Mouse (Mus musculus) thymus, adult 18-20 months (tissue): ENCODE results near the gene Desi1.
"Not testable (repeated sequence)": the region's sequence is repeated elsewhere in the genome, so short reads cannot be mapped to it uniquely, and the experiment has no call there.

Experiments
- DNase-seq, 2 experiments: peaks; one replicate each; pipeline ENCODE4 v3.0.0; 2022; ENCODE audit warnings: mixed read lengths in 2 of 2

The Desi1 gene

GRCm38 (mm10) chr15:82017461-82017860, 16.2 kb downstream of the Desi1 start:
- peak in 1 of 2 experiments; percentile 41 for DNase-seq

GRCm38 (mm10) chr15:82016830-82017229, 16.8 kb downstream of the Desi1 start:
- DNase-seq: no peak

- peak; percentile 99 for DNase-seq
Measured at GRCm38 (mm10) chr15:82016101-82016808, 17.4 kb downstream of the Desi1 start.

- DNase-seq: peak in 1 of 2 experiments; percentile 46
Measured at GRCm38 (mm10) chr15:82015392-82016100, 18.1 kb downstream of the Desi1 start.

- DNase-seq: no peak
Measured at GRCm38 (mm10) chr15:82014745-82015391, 18.8 kb downstream of the Desi1 start.

GRCm38 (mm10) chr15:82011947-82012346, 21.7 kb downstream of the Desi1 start:
- DNase-seq: no peak

GRCm38 (mm10) chr15:82004257-82004656, 29.4 kb downstream of the Desi1 start:
- DNase-seq: no peak

- no peak for DNase-seq
Measured at GRCm38 (mm10) chr15:81993992-81994391, 39.7 kb downstream of the Desi1 start.

GRCm38 (mm10) chr15:81990549-81990948, 43.1 kb downstream of the Desi1 start:
- DNase-seq: no peak

GRCm38 (mm10) chr15:81989371-81990062, 44.1 kb downstream of the Desi1 start:
- peak; percentile 30 to 33 for DNase-seq

- DNase-seq: no peak
Measured at GRCm38 (mm10) chr15:81987646-81988045, 46.0 kb downstream of the Desi1 start, which contains the start of gene Xrcc6. Gene Xrcc6, plus strand, starts transcription at chr15:81987835.

- no peak for DNase-seq
Measured at GRCm38 (mm10) chr15:81985267-81986161, 48.1 kb downstream of the Desi1 start.

GRCm38 (mm10) chr15:81982173-81982572, 51.5 kb downstream of the Desi1 start:
- no peak for DNase-seq

GRCm38 (mm10) chr15:81980321-81980720, 53.3 kb downstream of the Desi1 start, which contains the start of gene 1700029P11Rik:
Gene 1700029P11Rik, plus strand, starts transcription at chr15:81980540.
- DNase-seq: no peak

GRCm38 (mm10) chr15:81975156-81975555, 58.5 kb downstream of the Desi1 start:
- not testable (repeated sequence) for DNase-seq

GRCm38 (mm10) chr15:81970498-81970897, 63.2 kb downstream of the Desi1 start:
- not testable (repeated sequence) for DNase-seq

GRCm38 (mm10) chr15:81969635-81970034, 64.0 kb downstream of the Desi1 start:
- not testable (repeated sequence) for DNase-seq

- no peak for DNase-seq
Measured at GRCm38 (mm10) chr15:81969173-81969572, 64.5 kb downstream of the Desi1 start.

GRCm38 (mm10) chr15:81968447-81968846, 65.2 kb downstream of the Desi1 start:
- DNase-seq: no peak

GRCm38 (mm10) chr15:81967821-81968220, 65.8 kb downstream of the Desi1 start:
- DNase-seq: no peak

- no peak for DNase-seq
Measured at GRCm38 (mm10) chr15:81966062-81966829, 67.4 kb downstream of the Desi1 start.
